ENCODE assay signal across 27 mouse cellular contexts in the genomic region with DNA sequence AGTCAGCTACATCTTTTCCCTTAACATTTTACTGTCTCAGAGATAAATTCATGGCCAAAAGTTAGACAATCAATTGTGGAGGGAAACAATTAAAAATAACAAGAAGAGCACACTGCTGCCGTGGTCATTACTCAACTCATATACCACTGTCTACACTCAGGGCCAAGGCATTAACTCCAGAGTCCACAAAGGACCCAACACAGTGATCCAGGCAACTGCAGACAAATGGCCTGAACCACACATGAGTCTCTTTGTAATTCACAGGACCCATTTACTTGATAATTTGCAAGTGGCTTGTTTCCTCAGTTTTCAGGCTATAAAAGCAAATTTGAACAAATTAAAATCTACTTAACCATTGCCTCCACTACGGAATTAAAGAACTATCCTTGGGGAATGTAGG.
"Had no signal": no experiment of that assay in that cellular context is flagged by ENCODE, and none has a peak within 500 bp of the region (broad histone marks: within the 10 kb centered on the region; RNA-seq: fewer than 3 reads in every experiment).

No protein-coding gene starts in this region.

- H3K9me3 ChIP-seq: embryonic facial prominence, embryonic 10.5 days; embryonic facial prominence, embryonic 12.5 days; embryonic facial prominence, embryonic 13.5 days; embryonic facial prominence, embryonic 15.5 days; forebrain, embryonic 10.5 days; forebrain, embryonic 12.5 days; forebrain, embryonic 13.5 days; forebrain, embryonic 15.5 days had no signal

- DNase-seq: cerebellum, adult 2 months; cerebellum, adult 8-10 months; cerebellum, adult 9-10 months; cerebellum, adult 9-11 months; cerebellum, postnatal 10 days; cerebellum, postnatal 14 days; cerebellum, postnatal 25 days; cerebellum, postnatal 36 days; embryo, embryonic 11 days; forebrain, postnatal 0 days; gastrocnemius, adult 2 months; gastrocnemius, postnatal 10 days; gastrocnemius, postnatal 14 days; gastrocnemius, postnatal 25 days; gastrocnemius, postnatal 36 days; heart, adult 2 months had no signal

- ATAC-seq: forebrain, embryonic 13.5 days; forebrain, embryonic 14.5 days; forebrain, embryonic 15.5 days; forebrain, embryonic 16.5 days; forebrain, postnatal 0 days had no signal

- H3K27ac ChIP-seq: embryonic facial prominence, embryonic 10.5 days; embryonic facial prominence, embryonic 12.5 days; embryonic facial prominence, embryonic 13.5 days; embryonic facial prominence, embryonic 15.5 days; forebrain, embryonic 10.5 days; forebrain, embryonic 12.5 days; forebrain, embryonic 13.5 days; forebrain, embryonic 15.5 days; gastrocnemius, adult 2 months; heart, adult 2 months had no signal

- H3K4me2 ChIP-seq: embryonic facial prominence, embryonic 12.5 days; embryonic facial prominence, embryonic 13.5 days; embryonic facial prominence, embryonic 15.5 days; forebrain, embryonic 12.5 days; forebrain, embryonic 13.5 days; forebrain, embryonic 15.5 days had no signal

- H3K9ac ChIP-seq: embryonic facial prominence, embryonic 12.5 days; embryonic facial prominence, embryonic 13.5 days; embryonic facial prominence, embryonic 15.5 days; forebrain, embryonic 12.5 days; forebrain, embryonic 13.5 days; forebrain, embryonic 15.5 days; forebrain, postnatal 0 days had no signal

- H3K4me3 ChIP-seq: embryonic facial prominence, embryonic 10.5 days; embryonic facial prominence, embryonic 12.5 days; embryonic facial prominence, embryonic 13.5 days; embryonic facial prominence, embryonic 15.5 days; erythroblast, embryonic 14.5 days; forebrain, embryonic 10.5 days; forebrain, embryonic 12.5 days; forebrain, embryonic 13.5 days; forebrain, embryonic 15.5 days; gastrocnemius, adult 2 months; heart, adult 2 months had no signal

- H3K36me3 ChIP-seq: embryonic facial prominence, embryonic 10.5 days; embryonic facial prominence, embryonic 12.5 days; embryonic facial prominence, embryonic 13.5 days; embryonic facial prominence, embryonic 15.5 days; forebrain, embryonic 10.5 days; forebrain, embryonic 12.5 days; forebrain, embryonic 15.5 days had no signal

- H3K27me3 ChIP-seq: embryonic facial prominence, embryonic 12.5 days; embryonic facial prominence, embryonic 13.5 days; embryonic facial prominence, embryonic 15.5 days; forebrain, embryonic 12.5 days; forebrain, embryonic 13.5 days; forebrain, embryonic 15.5 days had no signal

- H3K4me1 ChIP-seq: embryonic facial prominence, embryonic 10.5 days; embryonic facial prominence, embryonic 12.5 days; embryonic facial prominence, embryonic 13.5 days; embryonic facial prominence, embryonic 15.5 days; forebrain, embryonic 12.5 days; forebrain, embryonic 13.5 days; forebrain, embryonic 15.5 days had no signal
